Mouse (Mus musculus) midbrain, embryonic 10.5 days (tissue): Measurements from ENCODE around the gene Bricd5. TPM values are rescaled to one million over a fixed set of nuclear protein-coding genes. Genes with fewer than 3 reads are reported as not detected.
A peak's percentile ranks its signal among the peaks of the same experiment; 100 is the strongest.
"Not testable (repeated sequence)": the region's sequence is repeated elsewhere in the genome, so short reads cannot be mapped to it uniquely, and the experiment has no call there.

ENCODE experiments used
- DNase-seq: peaks from one replicate; pipeline ENCODE4 v3.0.0-alpha.2; 2017; ENCODE audit warnings: low spot score
- H3K27ac ChIP-seq: fragments of 300-500 bp; sonication (generic); replicated peaks from 2 replicates; pipeline ENCODE4 v1.5.1; 2016; ENCODE audit warnings: mild to moderate bottlenecking
- H3K27me3 ChIP-seq: fragments of 300-500 bp; sonication (generic); 2 replicates; pipeline ENCODE4 v1.6.1; 2016; ENCODE audit warnings: low read depth, mild to moderate bottlenecking; ENCODE audit not compliant: poor library complexity, severe bottlenecking
- H3K36me3 ChIP-seq: fragments of 300-500 bp; sonication (generic); 2 replicates; pipeline ENCODE4 v1.6.1; 2016; ENCODE audit warnings: mild to moderate bottlenecking, moderate library complexity
- H3K4me1 ChIP-seq: fragments of 300-500 bp; sonication (generic); 2 replicates; pipeline ENCODE4 v1.6.1; 2016
- H3K4me3 ChIP-seq: fragments of 300-500 bp; sonication (generic); 2 replicates; pipeline ENCODE4 v1.5.1; 2016; ENCODE audit warnings: mild to moderate bottlenecking, moderate library complexity
- H3K9me3 ChIP-seq: fragments of 300-500 bp; sonication (generic); replicated peaks from 2 replicates; pipeline ENCODE4 v1.6.1; 2016; ENCODE audit warnings: mild to moderate bottlenecking
- WGBS: fragments of 180-500 bp; shearing (Covaris S2); methylation state at CpG from one replicate; pipeline ENCODE4 v1.1.7; 2016; 5-methylcytosine and 5-hydroxymethylcytosine counted together
- polyA plus RNA-seq: library from polyadenylated mRNA; unstranded; fragments of >200 nt; fragmentation: Nextera tagmentation; extraction: Ambion mirVana; gene quantifications from 2 replicates; pipeline ENCODE4 v1.2.1, GENCODE M21; 2016

Gene Bricd5
- polyA plus RNA-seq, 1 experiment from 2014 or later = 0.22 TPM

GRCm38 (mm10) chr17:24443409-24443808 is 30.3 kb upstream of the Bricd5 start:
- H3K27me3 ChIP-seq = no peaks in the 10 kb centered on the region

GRCm38 (mm10) chr17:24446590-24446989 is 27.1 kb upstream of the Bricd5 start:
- 95% methylated on average over 8 of the region's 8 CpGs for WGBS
- H3K27me3 ChIP-seq = no peaks in the 10 kb centered on the region

More at GRCm38 (mm10) chr17:24443409-24443808, 30.3 kb upstream of the Bricd5 start:
- H3K36me3 ChIP-seq = peaks cover 100% of the 10 kb centered on the region
- no peaks in the 10 kb centered on the region for H3K9me3 ChIP-seq
- H3K27ac ChIP-seq = no peak overlapping the region
- 94% methylated on average over 4 of the region's 4 CpGs for WGBS
- H3K4me1 ChIP-seq = no peaks in the 10 kb centered on the region
- no peak for DNase-seq
- no peak overlapping the region for H3K4me3 ChIP-seq

GRCm38 (mm10) chr17:24449507-24449906 is 24.2 kb upstream of the Bricd5 start:
- H3K27ac ChIP-seq = no peak overlapping the region
- H3K9me3 ChIP-seq = no peaks in the 10 kb centered on the region
- peaks cover 13% of the 10 kb centered on the region for H3K4me1 ChIP-seq
- no peak for DNase-seq
- 93% methylated on average over 6 of the region's 6 CpGs for WGBS
- H3K36me3 ChIP-seq = peaks cover 74% of the 10 kb centered on the region
- no peak overlapping the region for H3K4me3 ChIP-seq
- no peaks in the 10 kb centered on the region for H3K27me3 ChIP-seq

More at GRCm38 (mm10) chr17:24446590-24446989, 27.1 kb upstream of the Bricd5 start:
- Histone ChIP-seq H3K36me3 (peaks cover 100% of the 10 kb centered on the region), H3K4me3 (no peak overlapping the region), H3K9me3 (no peaks in the 10 kb centered on the region), H3K4me1 (no peaks in the 10 kb centered on the region), H3K27ac (no peak overlapping the region)
- no peak for DNase-seq

- WGBS = 96% methylated on average over 6 of the region's 6 CpGs
- no peak for DNase-seq
- no peaks in the 10 kb centered on the region for H3K9me3 ChIP-seq
- peaks cover 57% of the 10 kb centered on the region for H3K36me3 ChIP-seq
- H3K27me3 ChIP-seq = no peaks in the 10 kb centered on the region
- peaks cover 15% of the 10 kb centered on the region for H3K4me1 ChIP-seq
- H3K4me3 ChIP-seq = no peak overlapping the region
- H3K27ac ChIP-seq = no peak overlapping the region
Observed at GRCm38 (mm10) chr17:24451220-24451619, 22.5 kb upstream of the Bricd5 start.

GRCm38 (mm10) chr17:24453372-24453771 is 20.3 kb upstream of the Bricd5 start:
- DNase-seq = no peak
- Histone ChIP-seq H3K36me3 (peaks cover 35% of the 10 kb centered on the region), H3K4me3 (peak overlapping the region; percentile 86; the same call in 1 of the 2 replicates), H3K27me3 (no peaks in the 10 kb centered on the region), H3K9me3 (no peaks in the 10 kb centered on the region), H3K4me1 (peaks cover 15% of the 10 kb centered on the region), H3K27ac (no peak overlapping the region)
- 88% methylated on average over 2 of the region's 2 CpGs for WGBS

GRCm38 (mm10) chr17:24454218-24454755 is 19.4 kb upstream of the Bricd5 start:
- Histone ChIP-seq H3K4me3 (peak overlapping the region; percentile 86), H3K4me1 (peaks cover 15% of the 10 kb centered on the region), H3K9me3 (no peaks in the 10 kb centered on the region), H3K27ac (peak overlapping the region; percentile 94), H3K27me3 (no peaks in the 10 kb centered on the region), H3K36me3 (peaks cover 26% of the 10 kb centered on the region)
- 13% methylated on average over 14 of the region's 14 CpGs for WGBS
- no peak for DNase-seq

GRCm38 (mm10) chr17:24454756-24455522 is 18.7 kb upstream of the Bricd5 start:
- Histone ChIP-seq H3K4me3 (peak overlapping the region; percentile 86), H3K36me3 (peaks cover 19% of the 10 kb centered on the region), H3K4me1 (peaks cover 15% of the 10 kb centered on the region), H3K27me3 (no peaks in the 10 kb centered on the region), H3K27ac (peak overlapping the region; percentile 94), H3K9me3 (no peaks in the 10 kb centered on the region)
- WGBS = under 1% methylated on average over 67 of the region's 67 CpGs
- peak; percentile 100 for DNase-seq

- H3K36me3 ChIP-seq = peaks cover 12% of the 10 kb centered on the region
- not testable (repeated sequence) for DNase-seq, H3K9me3 ChIP-seq, H3K27me3 ChIP-seq, H3K27ac ChIP-seq
- H3K4me3 ChIP-seq = peak overlapping the region; percentile 86
- WGBS = 53% methylated on average over 10 of the region's 10 CpGs
- peaks cover 15% of the 10 kb centered on the region for H3K4me1 ChIP-seq
Observed at GRCm38 (mm10) chr17:24455523-24456206, 18.0 kb upstream of the Bricd5 start.

- WGBS = 77% methylated on average over 2 of the region's 2 CpGs
- DNase-seq = no peak
- H3K36me3 ChIP-seq = no peaks in the 10 kb centered on the region
Observed at GRCm38 (mm10) chr17:24461580-24461979, 12.1 kb upstream of the Bricd5 start.

GRCm38 (mm10) chr17:24462932-24463331 is 10.8 kb upstream of the Bricd5 start:
- WGBS = 83% methylated on average over 1 of the region's 1 CpGs
- Histone ChIP-seq H3K36me3 (no peaks in the 10 kb centered on the region), H3K9me3 (no peaks in the 10 kb centered on the region)

More at GRCm38 (mm10) chr17:24461580-24461979, 12.1 kb upstream of the Bricd5 start:
- no peaks in the 10 kb centered on the region for H3K9me3 ChIP-seq
- no peaks in the 10 kb centered on the region for H3K27me3 ChIP-seq
- no peak overlapping the region for H3K27ac ChIP-seq
- H3K4me1 ChIP-seq = no peaks in the 10 kb centered on the region
- H3K4me3 ChIP-seq = no peak overlapping the region

GRCm38 (mm10) chr17:24463374-24464133 is 10.1 kb upstream of the Bricd5 start:
- 61% methylated on average over 6 of the region's 6 CpGs for WGBS
- H3K27ac ChIP-seq = no peak overlapping the region
- no peak for DNase-seq
- no peaks in the 10 kb centered on the region for H3K36me3 ChIP-seq
- no peaks in the 10 kb centered on the region for H3K9me3 ChIP-seq
- no peaks in the 10 kb centered on the region for H3K4me1 ChIP-seq
- no peaks in the 10 kb centered on the region for H3K27me3 ChIP-seq
- no peak overlapping the region for H3K4me3 ChIP-seq

More at GRCm38 (mm10) chr17:24462932-24463331, 10.8 kb upstream of the Bricd5 start:
- no peak for DNase-seq
- Histone ChIP-seq H3K4me3 (no peak overlapping the region), H3K27me3 (no peaks in the 10 kb centered on the region), H3K4me1 (no peaks in the 10 kb centered on the region), H3K27ac (no peak overlapping the region)

GRCm38 (mm10) chr17:24468636-24469246 is 4.9 kb upstream of the Bricd5 start:
- H3K9me3 ChIP-seq = no peaks in the 10 kb centered on the region
- H3K27ac ChIP-seq = no peak overlapping the region
- H3K27me3 ChIP-seq = no peaks in the 10 kb centered on the region
- H3K4me1 ChIP-seq = peaks cover 26% of the 10 kb centered on the region
- H3K36me3 ChIP-seq = peaks cover 15% of the 10 kb centered on the region
- DNase-seq = no peak
- H3K4me3 ChIP-seq = no peak overlapping the region
- WGBS = 93% methylated on average over 5 of the region's 5 CpGs
